Mouse (Mus musculus) neural tube, embryonic 12.5 days (tissue): ENCODE measurements at regions not wholly inside any gene's neighbourhood (a gene's known extent, or its start where the extent isn't known, plus 50 kb on each side); places are given as distances from the start of the nearest gene placed in this dataset.
"Not testable (repeated sequence)": the region's sequence is repeated elsewhere in the genome, so short reads cannot be mapped to it uniquely, and the experiment has no call there.

ENCODE experiments used
- ATAC-seq: fragments of 200-750 bp; cut with Nextera tagmentation; 2 replicates; pipeline ENCODE4 v1.8.0; 2017; ENCODE audit warnings: low read depth, mild to moderate bottlenecking, moderate TSS enrichment, moderate library complexity; ENCODE audit not compliant: low FRiP score
- H3K27ac ChIP-seq: fragments of 300-500 bp; sonication (generic); 2 replicates; pipeline ENCODE4 v1.5.1; 2016
- H3K27me3 ChIP-seq: fragments of 300-500 bp; sonication (generic); replicated peaks from 2 replicates; pipeline ENCODE4 v1.6.1; 2016; ENCODE audit warnings: mild to moderate bottlenecking
- H3K36me3 ChIP-seq: fragments of 300-500 bp; sonication (generic); 2 replicates; pipeline ENCODE4 v1.6.1; 2016; ENCODE audit warnings: mild to moderate bottlenecking
- H3K4me1 ChIP-seq: fragments of 300-500 bp; sonication (generic); 2 replicates; pipeline ENCODE4 v1.6.1; 2016
- H3K4me2 ChIP-seq: fragments of 300-500 bp; sonication (generic); replicated peaks from 2 replicates; pipeline ENCODE4 v1.6.1; 2016; ENCODE audit warnings: mild to moderate bottlenecking
- H3K4me3 ChIP-seq: fragments of 300-500 bp; sonication (generic); 2 replicates; pipeline ENCODE4 v1.5.1; 2016
- H3K9ac ChIP-seq: fragments of 300-500 bp; sonication (generic); 2 replicates; pipeline ENCODE4 v1.6.1; 2016; ENCODE audit warnings: mild to moderate bottlenecking
- H3K9me3 ChIP-seq: fragments of 300-500 bp; sonication (generic); 2 replicates; pipeline ENCODE4 v1.6.1; 2016; ENCODE audit warnings: mild to moderate bottlenecking
- WGBS: fragments of 180-500 bp; shearing (Covaris S2); methylation state at CpG from one replicate; pipeline ENCODE4 v1.1.7; 2016; 5-methylcytosine and 5-hydroxymethylcytosine counted together

DNA sequence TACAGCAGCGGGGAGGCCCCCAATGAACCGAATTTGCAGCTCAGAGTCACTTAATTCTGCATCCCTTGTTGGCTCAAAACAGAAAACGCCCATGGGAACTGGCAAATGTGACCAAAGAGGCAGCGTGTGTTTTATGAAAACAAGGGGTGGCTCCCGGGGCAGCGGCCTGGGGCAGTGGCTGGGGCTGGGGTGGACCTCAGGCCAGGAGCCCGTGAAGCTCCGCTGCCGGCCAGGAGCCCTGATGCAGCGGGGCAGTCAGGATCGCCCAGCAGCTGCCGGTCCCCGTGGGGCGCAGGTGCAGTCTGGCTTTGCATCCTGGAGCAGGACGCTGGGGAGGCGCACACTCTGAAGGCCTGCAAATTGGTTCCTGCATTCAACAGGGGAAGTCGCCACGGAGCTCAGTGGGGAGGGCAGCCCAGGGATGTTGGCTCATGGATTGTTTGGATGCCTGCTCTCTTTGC is 104.4 kb upstream of the Gm9887 start:
- WGBS = 8% methylated on average over 18 of the region's 18 CpGs
- Histone ChIP-seq H3K36me3 (no peaks in the 10 kb centered on the region), H3K9me3 (no peaks in the 10 kb centered on the region), H3K27me3 (no peaks in the 10 kb centered on the region), H3K9ac (no peak overlapping the region; the same call in 1 of the 2 replicates), H3K27ac (no peak overlapping the region), H3K4me3 (no peak overlapping the region), H3K4me2 (peak overlapping the region; percentile 51), H3K4me1 (peaks cover 12% of the 10 kb centered on the region)
- ATAC-seq = 0 out of 2 replicates have a peak, but pooled peaks have one; percentile 54

DNA sequence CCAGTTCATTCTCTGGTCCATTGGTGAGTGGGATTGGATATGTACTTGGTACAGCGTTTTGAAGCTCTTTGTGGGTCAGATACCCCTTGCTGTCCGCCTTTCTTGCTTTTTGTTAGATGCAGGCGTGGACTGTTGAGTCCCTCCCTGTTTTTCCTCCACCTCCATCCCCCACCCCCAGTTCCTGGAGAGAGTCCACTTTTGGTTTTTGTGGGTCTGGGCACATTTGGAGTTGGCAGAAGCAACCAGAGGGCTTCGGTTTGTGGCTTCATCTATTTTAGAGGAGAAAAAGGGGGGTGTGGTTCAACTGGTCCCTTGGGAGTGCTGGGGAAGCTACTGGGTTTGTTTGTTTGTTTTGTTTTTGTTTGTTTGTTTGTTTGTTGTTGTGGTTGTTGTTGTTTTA is 103.9 kb upstream of the Gm9887 start:
- Histone ChIP-seq H3K27me3 (no peaks in the 10 kb centered on the region), H3K27ac (no peak overlapping the region), H3K9ac (no peak overlapping the region), H3K4me2 (no peak overlapping the region), H3K4me3 (no peak overlapping the region), H3K36me3 (no peaks in the 10 kb centered on the region), H3K4me1 (peaks cover 12% of the 10 kb centered on the region), H3K9me3 (no peaks in the 10 kb centered on the region)
- 79% methylated on average over 4 of the region's 4 CpGs for WGBS
- no peak for ATAC-seq

DNA sequence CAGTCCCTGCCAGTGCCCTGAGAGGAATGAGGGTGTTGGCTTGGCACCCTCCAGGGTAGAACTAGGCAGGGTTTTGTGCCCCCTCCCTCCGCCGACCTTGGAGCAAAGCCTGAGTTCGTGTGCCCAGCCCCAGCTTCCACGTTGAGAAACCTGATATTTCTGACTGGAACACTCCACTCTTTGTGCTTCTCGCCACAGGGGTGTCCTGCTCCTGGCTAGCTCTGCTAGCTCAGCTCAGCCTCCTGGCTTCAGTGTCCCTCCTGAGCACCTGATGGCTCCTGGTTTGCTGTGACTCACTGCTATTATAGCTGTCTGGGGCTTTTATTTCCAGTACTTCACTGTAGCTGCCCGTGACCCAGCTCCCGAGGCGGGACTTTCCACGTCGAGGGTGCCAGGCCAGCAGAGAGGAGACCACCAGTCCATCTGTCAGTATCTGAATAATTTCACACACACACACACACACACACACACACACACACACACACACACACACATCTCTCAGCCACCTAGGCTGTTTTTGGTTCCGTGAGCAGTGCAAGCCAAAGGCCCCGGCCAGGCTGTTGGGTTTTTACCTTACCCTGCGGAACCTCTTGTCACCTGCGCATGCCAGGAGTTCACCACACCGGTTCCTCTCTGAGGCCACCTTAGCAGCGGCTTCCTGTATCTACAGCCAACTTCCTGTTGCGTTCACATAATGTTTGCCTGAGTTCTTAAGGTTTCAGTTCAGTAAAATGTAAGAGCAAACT is 102.8 kb upstream of the Gm9887 start:
- H3K4me1 ChIP-seq = peaks cover 12% of the 10 kb centered on the region
- H3K9me3 ChIP-seq = no peaks in the 10 kb centered on the region
- H3K4me2 ChIP-seq = no peak overlapping the region
- no peaks in the 10 kb centered on the region for H3K27me3 ChIP-seq
- no peak for ATAC-seq
- no peak overlapping the region for H3K9ac ChIP-seq
- 67% methylated on average over 17 of the region's 17 CpGs for WGBS
- no peak overlapping the region for H3K27ac ChIP-seq
- H3K36me3 ChIP-seq = no peaks in the 10 kb centered on the region
- no peak overlapping the region for H3K4me3 ChIP-seq

DNA sequence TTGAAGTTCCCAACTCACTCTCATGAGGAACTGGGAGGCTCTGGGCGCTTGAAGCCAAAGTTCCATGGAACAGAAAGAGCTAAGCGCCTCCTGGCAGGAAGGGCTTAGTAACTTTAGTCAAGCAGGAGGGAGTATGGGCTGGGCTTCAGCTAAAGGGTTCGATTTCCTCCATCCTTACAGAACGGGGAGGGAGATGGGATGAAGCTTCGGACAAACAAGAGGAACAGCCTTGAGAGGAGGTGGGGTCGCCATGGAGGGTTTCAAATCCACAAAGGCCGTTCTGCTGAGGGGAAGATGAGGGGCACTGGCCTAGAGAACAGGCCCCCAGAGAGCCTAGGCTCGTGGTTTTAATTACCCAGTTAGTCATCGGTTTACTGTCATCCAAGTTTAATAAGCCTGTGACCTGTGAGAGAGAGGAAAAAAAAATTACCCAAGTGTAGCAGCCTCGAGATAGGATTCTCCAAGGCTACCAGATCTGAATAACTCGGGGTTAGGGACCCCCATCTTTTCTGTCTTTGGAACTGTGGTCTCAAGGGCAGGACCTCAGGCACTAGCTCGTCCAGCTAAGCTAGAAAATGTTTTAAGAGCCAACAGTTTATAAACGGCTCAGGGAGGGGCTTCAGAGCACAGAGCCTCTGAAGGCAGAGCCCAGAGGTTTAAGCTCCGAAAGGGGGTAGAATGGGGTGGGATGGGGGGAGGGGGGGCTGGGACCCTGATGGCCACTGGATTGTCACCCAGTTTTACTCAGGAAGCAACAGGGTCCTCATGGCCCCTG is 102.1 kb upstream of the Gm9887 start:
- Histone ChIP-seq H3K36me3 (no peaks in the 10 kb centered on the region), H3K9me3 (no peaks in the 10 kb centered on the region), H3K4me2 (no peak overlapping the region), H3K4me1 (peaks cover 12% of the 10 kb centered on the region), H3K27me3 (no peaks in the 10 kb centered on the region), H3K9ac (no peak overlapping the region), H3K27ac (no peak overlapping the region), H3K4me3 (no peak overlapping the region)
- WGBS = 48% methylated on average over 14 of the region's 14 CpGs
- ATAC-seq = no peak

DNA sequence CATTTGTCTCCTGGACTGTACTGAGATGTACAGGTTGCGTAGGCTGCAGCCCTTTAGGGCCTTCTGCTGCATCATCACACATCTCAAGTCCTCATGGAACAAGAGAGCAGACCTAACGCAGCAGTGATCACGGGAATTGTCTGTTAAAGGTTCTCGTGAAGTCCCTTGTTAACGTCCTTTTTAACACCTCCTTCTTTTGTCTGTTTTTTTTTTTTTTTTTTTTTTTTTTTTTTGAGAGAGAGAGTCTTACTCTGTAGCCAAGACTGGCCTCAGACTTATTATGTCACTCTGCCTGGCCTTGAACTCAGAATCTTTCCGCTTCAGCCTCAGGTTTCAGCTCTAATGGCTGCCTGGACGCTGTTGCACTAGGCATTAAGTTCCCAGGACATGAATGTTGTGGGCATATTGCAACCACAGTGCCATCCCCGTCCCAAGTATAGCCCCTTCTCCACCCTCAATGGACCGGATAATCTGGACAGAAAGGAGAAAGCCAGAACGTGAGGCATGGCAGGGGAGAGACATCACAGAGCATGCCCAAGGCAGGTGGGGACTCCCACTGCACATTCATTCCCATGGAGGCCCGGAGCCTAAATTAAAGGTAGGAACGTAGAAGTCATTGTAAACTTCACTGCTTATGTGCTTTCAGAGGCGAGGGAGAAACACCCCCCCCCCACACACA is 101.3 kb upstream of the Gm9887 start:
- no peak for ATAC-seq
- Histone ChIP-seq H3K4me1 (peaks cover 12% of the 10 kb centered on the region), H3K4me2 (no peak overlapping the region), H3K27me3 (no peaks in the 10 kb centered on the region), H3K27ac (no peak overlapping the region), H3K9ac (no peak overlapping the region), H3K4me3 (no peak overlapping the region), H3K9me3 (no peaks in the 10 kb centered on the region), H3K36me3 (no peaks in the 10 kb centered on the region)
- WGBS = 77% methylated on average over 13 of the region's 13 CpGs

DNA sequence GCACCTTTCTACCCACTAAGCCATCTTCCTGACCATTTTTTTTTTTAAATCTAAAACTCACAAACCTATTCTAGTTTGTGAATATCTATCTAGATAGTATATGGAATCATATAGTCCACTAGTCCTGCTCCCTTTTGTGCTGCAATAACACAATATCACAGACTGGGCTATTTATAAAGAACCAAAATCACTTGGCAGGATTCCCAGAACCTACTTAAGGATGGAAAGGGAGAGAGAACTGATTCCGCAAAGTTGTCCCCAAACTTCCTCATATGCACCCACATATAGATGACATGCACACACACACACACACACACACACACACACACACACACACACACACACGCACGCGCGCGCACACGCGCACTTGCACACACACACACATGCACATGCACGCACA is 100.7 kb upstream of the Gm9887 start:
- Histone ChIP-seq H3K27ac (no peak overlapping the region), H3K36me3 (no peaks in the 10 kb centered on the region), H3K9me3 (no peaks in the 10 kb centered on the region), H3K4me1 (peaks cover 12% of the 10 kb centered on the region), H3K4me2 (no peak overlapping the region), H3K27me3 (no peaks in the 10 kb centered on the region), H3K9ac (no peak overlapping the region), H3K4me3 (no peak overlapping the region)
- WGBS = 92% methylated on average over 9 of the region's 9 CpGs
- ATAC-seq = no peak

DNA sequence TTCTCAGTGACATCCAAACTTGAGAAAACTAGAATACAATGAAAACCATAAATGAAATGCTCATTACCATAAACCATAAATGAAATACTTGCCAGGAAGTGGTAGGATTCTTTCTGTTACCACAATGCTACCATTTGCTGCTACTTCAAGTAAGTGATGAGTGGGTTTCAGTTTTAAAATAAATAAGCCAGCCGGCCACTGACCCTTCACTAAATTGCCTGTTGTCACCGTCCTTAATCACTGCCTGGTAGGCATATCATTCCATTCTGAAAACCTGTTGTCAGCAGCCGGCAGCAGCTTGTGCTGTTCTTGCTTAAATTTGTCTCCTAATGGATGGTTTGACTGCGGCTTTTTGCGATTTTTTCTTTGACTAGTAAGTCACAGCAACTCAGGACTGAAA is 99.6 kb upstream of the Gm9887 start:
- Histone ChIP-seq H3K4me1 (peaks cover 11% of the 10 kb centered on the region), H3K4me3 (no peak overlapping the region), H3K36me3 (no peaks in the 10 kb centered on the region), H3K9me3 (no peaks in the 10 kb centered on the region), H3K9ac (no peak overlapping the region), H3K27ac (no peak overlapping the region), H3K4me2 (no peak overlapping the region), H3K27me3 (no peaks in the 10 kb centered on the region)
- WGBS = 60% methylated on average over 5 of the region's 5 CpGs
- ATAC-seq = no peak

DNA sequence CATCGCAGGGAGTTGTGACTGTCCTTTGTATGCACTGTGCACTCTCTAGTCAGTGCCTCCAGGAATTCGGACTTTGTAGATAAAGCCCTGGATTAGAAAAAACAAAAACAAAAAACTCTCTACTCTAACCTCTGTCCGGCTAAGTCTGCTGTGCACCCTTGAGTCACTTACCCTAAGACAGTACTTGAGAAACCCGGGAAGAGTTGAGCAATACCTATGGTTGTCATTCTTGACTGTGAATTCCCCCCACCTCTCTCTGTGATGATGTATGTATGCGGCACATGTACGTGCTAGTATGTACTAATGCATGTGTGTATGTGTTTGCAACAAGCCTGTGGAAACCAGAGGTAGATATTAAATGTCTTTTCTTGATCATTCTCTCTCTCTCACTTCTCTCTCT is 96.7 kb upstream of the Gm9887 start:
- Histone ChIP-seq H3K4me3 (no peak overlapping the region), H3K9ac (no peak overlapping the region), H3K27ac (no peak overlapping the region), H3K9me3 (no peaks in the 10 kb centered on the region), H3K27me3 (no peaks in the 10 kb centered on the region), H3K4me1 (no peaks in the 10 kb centered on the region; the same call in 1 of the 2 replicates), H3K36me3 (no peaks in the 10 kb centered on the region), H3K4me2 (no peak overlapping the region)
- WGBS = 92% methylated on average over 6 of the region's 6 CpGs
- no peak for ATAC-seq

DNA sequence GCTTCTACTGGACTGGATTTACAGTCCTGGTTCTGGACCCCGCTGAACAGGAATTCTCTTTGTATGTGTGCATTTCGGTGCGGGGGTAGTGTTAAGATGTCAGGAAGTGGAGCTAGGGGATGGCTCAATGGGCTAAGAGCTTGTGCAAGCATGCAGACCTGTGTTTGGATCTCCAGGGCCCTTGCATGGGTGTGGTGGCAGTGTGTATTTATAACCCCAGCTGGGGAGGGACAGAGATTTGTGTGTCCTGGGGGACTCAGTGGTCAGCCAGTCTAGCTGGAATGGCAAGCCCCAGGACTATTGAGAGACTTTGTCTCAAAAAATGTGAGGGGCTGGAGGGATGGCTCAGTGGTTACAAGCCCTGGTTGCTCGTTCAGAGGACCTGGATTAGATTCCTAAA is 95.1 kb upstream of the Gm9887 start:
- Histone ChIP-seq H3K4me1 (no peaks in the 10 kb centered on the region), H3K9me3 (no peaks in the 10 kb centered on the region), H3K4me2 (no peak overlapping the region), H3K27me3 (no peaks in the 10 kb centered on the region), H3K36me3 (no peaks in the 10 kb centered on the region), H3K27ac (no peak overlapping the region), H3K9ac (no peak overlapping the region), H3K4me3 (no peak overlapping the region)
- 72% methylated on average over 4 of the region's 4 CpGs for WGBS
- no peak for ATAC-seq

DNA sequence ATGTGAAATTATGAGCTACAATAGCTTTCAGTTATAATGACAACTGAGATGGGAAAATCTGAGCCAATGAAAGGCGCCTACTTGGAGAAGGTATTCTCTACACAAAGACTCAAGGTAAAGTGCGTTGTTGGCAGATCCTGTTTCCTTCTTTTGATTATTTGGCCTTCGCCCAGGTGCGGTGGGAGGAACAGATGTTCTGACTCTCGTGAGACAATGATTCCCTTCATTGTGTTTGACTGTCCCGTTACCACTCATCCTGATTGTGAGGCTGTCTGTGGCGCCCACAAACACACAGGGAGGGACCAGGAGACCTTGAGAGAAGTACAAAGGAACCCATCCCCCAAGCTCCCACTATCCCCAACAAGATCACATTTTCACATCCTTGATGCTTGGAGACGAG is 92.6 kb upstream of the Gm9887 start:
- 89% methylated on average over 8 of the region's 8 CpGs for WGBS
- H3K36me3 ChIP-seq = no peaks in the 10 kb centered on the region
- H3K9me3 ChIP-seq = no peaks in the 10 kb centered on the region
- H3K27me3 ChIP-seq = no peaks in the 10 kb centered on the region
- ATAC-seq = no peak
- H3K9ac ChIP-seq = no peak overlapping the region
- no peak overlapping the region for H3K4me3 ChIP-seq
- peaks cover 3% of the 10 kb centered on the region; the same call in 1 of the 2 replicates for H3K4me1 ChIP-seq
- no peak overlapping the region for H3K4me2 ChIP-seq
- no peak overlapping the region for H3K27ac ChIP-seq

DNA sequence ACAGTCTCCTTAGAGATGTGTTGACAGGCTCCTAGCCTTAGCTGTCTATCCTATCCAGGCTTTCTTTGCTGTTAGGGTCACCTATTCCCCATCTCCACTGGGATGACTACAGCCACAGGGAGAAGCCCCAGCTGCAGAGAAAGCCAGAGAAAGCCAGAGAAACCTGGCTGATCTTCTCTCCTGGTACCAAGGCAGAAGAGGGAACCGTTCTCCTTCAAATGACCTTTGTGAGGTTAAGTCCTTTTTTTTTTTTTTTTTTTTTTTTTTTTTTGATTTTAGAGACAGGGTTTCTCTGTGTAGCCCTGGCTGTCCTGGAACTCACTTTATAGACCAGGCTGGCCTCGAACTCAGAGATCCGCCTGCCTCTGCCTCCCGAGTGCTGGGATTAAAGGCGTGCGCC is 91.1 kb upstream of the Gm9887 start:
- H3K4me3 ChIP-seq, H3K9ac ChIP-seq, H3K36me3 ChIP-seq, H3K4me2 ChIP-seq, H3K4me1 ChIP-seq, ATAC-seq, H3K9me3 ChIP-seq, H3K27ac ChIP-seq, H3K27me3 ChIP-seq: not testable (repeated sequence)
- WGBS = 97% methylated on average over 6 of the region's 6 CpGs
